Mouse (Mus musculus): ENCODE measurements around the gene Rab22a.

The Rab22a gene

GRCm38 (mm10) chr2:173722251-173722857 is 62.8 kb downstream of the Rab22a start:
- no peak for DNase-seq (ENCODE audit: low spot score in 2 of 2)

DNA sequence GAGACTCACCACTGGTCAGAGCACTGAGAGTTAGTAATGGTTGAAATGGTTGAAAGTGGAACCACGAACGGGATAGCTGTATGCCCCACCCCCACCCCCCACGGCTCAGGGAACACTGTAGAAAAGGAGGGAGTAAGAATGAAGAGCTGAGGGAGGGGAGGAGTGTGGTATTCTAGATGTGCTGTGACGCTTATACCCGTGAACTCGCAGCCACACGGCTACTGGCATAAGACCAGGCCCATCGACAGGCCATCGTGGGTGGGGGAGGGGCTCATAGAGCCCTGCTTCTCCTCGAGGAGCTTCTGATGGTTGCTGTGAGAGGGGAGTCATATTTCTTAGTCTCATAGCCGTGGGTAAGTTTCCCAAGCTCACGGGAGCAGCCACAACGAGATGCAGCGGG is 64.8 kb downstream of the Rab22a start:
- no peak for DNase-seq (ENCODE audit: low spot score in 2 of 2)

- no peak for DNase-seq (ENCODE audit: low spot score in 2 of 2)
Measured at GRCm38 (mm10) chr2:173724940-173725807, 65.6 kb downstream of the Rab22a start.

DNA sequence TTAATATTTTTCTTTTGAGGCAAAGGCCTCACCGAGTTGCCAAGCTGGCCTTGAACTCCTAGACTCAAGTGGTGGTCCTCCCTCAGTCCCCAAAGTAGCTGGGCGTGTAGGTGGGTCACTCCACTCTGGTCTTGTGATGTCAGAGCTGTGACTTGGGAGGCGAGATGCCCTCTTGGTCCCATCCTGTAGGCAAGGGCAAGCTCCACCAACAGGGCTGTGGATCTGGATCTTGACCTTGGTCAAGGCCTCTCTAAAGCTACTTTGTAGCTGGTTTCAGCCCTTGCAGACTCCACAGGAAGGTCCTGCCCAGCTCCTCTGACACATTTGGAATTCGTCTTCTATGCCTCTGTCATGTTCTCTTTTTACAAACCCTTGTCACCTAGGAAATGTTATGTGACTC is 66.3 kb downstream of the Rab22a start:
- DNase-seq (ENCODE audit: low spot score in 2 of 2): no peak

DNA sequence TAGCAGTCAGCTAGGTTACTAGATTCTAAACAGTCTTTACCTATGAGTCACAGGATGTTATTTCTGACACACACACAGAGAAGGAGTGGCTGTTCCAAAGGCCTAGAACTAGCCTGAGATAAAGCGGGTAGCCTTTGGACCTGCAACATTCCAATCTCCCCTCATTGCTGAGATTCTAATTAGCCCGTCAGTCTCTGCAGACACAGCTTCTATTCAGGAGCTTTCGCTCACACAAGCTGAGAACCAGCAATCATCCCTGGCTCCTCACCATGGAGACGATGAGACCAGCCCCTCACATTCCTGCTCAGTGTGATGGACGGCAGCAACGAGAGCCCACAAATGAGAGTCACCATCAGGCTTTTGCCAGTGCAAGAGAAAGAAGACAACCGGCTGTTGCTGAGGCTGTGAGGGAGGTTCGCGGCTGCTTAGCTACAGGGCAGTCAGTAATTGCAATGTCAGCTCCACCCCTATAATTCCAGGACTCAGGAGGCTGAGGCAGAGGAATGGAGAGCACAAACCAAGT is 70.9 kb downstream of the Rab22a start:
- no peak for DNase-seq (ENCODE audit: low spot score in 2 of 2)

- no peak for DNase-seq (ENCODE audit: low spot score in 2 of 2)
Measured at GRCm38 (mm10) chr2:173734426-173734825, 74.9 kb downstream of the Rab22a start.

DNA sequence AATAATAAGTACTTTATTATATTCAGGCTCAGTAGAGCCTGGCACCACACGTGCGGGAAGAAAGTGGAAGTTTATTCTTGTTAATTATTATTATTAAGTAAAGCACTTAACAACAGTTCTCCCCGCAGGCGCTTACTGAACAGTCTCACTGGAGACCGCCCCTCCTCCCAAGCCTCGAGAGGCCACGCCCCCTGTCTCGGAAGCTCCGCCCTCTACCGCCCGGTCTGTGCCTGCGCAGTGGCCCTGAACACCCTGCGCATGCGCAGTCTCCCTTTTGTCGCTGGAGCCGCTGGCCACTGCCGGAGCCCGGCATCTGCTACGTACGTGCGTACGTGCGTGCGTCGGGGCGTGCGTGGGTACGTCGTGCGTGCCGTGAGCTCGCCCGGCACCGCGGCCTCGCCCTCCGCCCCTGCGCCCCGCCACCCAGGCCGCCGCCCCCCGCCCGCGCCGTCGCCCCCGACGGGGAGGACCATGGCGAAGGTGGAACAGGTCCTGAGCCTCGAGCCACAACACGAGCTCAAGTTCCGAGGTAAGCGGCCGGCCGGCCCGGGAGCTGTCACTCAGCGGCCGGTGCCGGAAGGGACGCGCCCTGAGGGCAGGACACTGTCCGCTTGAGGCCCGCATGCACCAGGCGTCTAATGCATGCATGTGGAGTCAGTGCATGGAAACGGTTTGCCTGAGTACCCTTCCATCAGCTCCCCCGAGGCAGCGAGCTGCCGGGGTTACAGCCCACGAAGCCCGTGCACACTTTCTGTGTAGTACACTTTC is 77.8 kb downstream of the Rab22a start, which contains the start of gene Vapb:
Gene Vapb (plus strand): TSS at position 290 of the 768 bp plus-strand sequence.
- DNase-seq (ENCODE audit: low spot score in 2 of 2): peak; percentile 97 to 98

GRCm38 (mm10) chr2:173738232-173738631 is 78.7 kb downstream of the Rab22a start:
- DNase-seq (ENCODE audit: low spot score in 2 of 2): no peak

DNA sequence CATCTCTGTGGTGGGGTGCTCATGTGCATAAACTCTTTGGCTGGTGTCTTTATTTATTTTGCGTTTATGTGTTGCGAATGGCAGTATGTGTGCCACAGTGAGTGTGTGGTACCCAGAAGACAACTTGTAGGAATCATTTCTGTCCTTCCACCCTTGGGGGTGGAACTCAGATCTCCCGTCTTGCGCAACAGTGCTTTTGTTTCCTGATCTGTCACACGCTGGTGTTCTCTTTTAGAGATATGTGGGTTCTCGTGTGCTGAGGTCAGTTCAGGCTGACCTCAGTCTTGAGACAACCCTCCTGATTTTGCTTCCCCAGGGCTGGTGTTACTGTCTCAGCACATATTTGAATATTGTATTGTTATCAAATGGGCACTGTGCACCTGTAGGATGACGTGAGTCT is 79.5 kb downstream of the Rab22a start:
- no peak for DNase-seq (ENCODE audit: low spot score in 2 of 2)

- DNase-seq (ENCODE audit: low spot score in 2 of 2): no peak
Measured at GRCm38 (mm10) chr2:173742090-173742489, 82.5 kb downstream of the Rab22a start.

GRCm38 (mm10) chr2:173742744-173743143 is 83.2 kb downstream of the Rab22a start:
- no peak for DNase-seq (ENCODE audit: low spot score in 2 of 2)

- no peak for DNase-seq (ENCODE audit: low spot score in 2 of 2)
Measured at GRCm38 (mm10) chr2:173744070-173744815, 84.7 kb downstream of the Rab22a start.

GRCm38 (mm10) chr2:173748961-173749659 is 89.5 kb downstream of the Rab22a start:
- no peak for DNase-seq (ENCODE audit: low spot score in 2 of 2)

DNA sequence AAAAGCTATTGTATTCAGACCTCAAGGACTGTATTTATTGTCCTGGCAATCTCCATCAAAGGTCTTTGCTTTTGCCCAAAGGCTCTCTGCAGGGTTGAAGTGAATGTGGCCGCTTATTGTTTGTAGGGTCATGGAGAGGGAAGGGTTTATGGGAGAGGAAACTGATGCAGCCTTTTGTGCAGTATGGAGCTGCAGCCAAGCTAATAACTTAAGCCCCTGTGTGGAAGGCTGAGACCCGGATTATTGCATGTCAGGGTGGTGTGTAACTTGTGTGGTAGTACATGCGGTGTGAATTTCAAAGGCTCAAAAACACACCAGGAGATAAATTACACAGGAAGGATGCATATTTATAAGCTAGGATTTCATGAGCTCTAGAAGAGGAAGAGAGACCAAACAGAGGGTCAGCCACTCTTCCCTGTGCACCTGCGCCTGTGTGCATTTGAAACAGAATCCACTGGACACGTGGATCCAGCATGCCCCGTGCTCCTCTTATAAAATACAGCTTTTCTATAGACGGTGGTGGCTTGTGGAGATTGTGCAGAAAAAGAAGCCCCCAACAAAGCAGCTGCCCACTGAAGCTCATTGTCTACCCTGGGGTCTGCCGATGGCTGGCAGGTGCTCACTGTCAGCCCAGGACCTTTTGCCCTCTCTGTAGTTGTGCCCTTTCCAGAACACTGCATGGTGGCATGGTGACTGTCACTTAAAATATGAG is 96.0 kb downstream of the Rab22a start:
- DNase-seq (ENCODE audit: low spot score in 2 of 2): no peak

All from heart, adult 9 months (tissue).